Mouse (Mus musculus): ENCODE data around the gene Gm4952.

Gene Gm4952

DNA sequence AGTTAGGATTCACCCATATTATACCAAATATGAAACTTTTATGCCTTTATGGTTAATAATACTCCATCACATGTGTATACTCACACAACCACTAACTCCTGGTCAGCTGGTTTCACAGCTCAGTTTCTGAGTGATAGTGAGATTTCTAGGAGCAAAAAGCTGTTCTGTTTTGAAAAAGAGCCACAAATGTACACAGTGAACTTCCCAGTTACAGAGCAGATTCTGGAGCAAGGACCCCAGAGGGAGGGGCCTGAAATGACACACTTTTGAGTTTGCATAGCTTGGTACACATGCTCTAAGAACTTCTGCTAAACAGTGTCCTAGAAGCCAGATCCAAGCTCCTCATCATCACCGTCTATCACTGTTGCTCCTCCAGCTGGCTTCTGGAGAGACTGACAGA, at the start of gene Gm4952:
TSS of gene Gm4952 (plus strand) at position 301 of the 400 bp plus-strand sequence.
- no peak for DNase-seq (ENCODE audit: low spot score)

- DNase-seq (ENCODE audit: low spot score): no peak
These were observed 49.5 kb upstream of the Gm4952 start for GRCm38 (mm10) chr19:12550005-12550942.

GRCm38 (mm10) chr19:12556293-12556692, 43.5 kb upstream of the Gm4952 start:
- no peak for DNase-seq (ENCODE audit: low spot score)

GRCm38 (mm10) chr19:12558219-12558618, 41.6 kb upstream of the Gm4952 start:
- DNase-seq (ENCODE audit: low spot score): no peak

- no peak for DNase-seq (ENCODE audit: low spot score)
These were observed 35.6 kb upstream of the Gm4952 start for GRCm38 (mm10) chr19:12564197-12564596.

GRCm38 (mm10) chr19:12567011-12567410, 32.8 kb upstream of the Gm4952 start:
- no peak for DNase-seq (ENCODE audit: low spot score)

DNA sequence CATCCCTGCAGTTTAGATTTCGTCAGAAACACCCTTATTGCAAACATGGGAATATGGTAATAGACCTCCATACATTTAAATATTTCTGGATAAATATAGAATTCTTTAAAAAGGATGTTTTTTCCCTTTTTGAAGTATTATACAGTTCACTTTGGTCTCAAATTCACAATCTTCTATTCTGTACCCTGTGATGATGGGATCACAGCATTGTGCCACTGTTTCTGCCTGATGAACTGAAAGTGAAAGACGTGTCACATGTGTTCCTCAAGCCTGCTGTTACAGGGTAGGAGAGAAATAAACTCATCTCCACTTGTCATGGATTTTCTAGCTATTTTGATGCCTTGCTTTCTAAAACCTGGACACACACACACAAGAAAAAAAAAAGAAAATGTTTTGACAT, 28.9 kb upstream of the Gm4952 start:
- DNase-seq (ENCODE audit: low spot score): no peak

DNA sequence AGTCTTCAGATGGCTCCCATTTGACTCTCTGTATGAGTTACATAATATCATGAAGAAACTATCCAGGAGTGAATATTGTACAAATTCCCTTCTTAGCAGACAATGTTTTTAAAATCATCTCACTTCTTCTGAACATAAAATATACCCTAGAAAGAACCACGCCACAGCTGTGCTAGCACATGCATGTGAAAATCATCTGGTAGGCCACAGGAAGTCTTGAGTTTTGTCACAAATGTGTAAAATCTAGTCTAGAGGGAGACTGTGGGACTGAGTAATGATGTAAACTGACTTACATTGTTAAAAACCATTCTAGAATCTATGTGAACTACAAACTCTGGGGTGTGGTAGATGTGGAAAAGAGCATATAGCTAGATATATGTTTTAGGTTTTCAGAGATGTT, 28.1 kb upstream of the Gm4952 start:
- DNase-seq (ENCODE audit: low spot score): no peak

GRCm38 (mm10) chr19:12572614-12573265, 27.0 kb upstream of the Gm4952 start:
- DNase-seq (ENCODE audit: low spot score): no peak

DNA sequence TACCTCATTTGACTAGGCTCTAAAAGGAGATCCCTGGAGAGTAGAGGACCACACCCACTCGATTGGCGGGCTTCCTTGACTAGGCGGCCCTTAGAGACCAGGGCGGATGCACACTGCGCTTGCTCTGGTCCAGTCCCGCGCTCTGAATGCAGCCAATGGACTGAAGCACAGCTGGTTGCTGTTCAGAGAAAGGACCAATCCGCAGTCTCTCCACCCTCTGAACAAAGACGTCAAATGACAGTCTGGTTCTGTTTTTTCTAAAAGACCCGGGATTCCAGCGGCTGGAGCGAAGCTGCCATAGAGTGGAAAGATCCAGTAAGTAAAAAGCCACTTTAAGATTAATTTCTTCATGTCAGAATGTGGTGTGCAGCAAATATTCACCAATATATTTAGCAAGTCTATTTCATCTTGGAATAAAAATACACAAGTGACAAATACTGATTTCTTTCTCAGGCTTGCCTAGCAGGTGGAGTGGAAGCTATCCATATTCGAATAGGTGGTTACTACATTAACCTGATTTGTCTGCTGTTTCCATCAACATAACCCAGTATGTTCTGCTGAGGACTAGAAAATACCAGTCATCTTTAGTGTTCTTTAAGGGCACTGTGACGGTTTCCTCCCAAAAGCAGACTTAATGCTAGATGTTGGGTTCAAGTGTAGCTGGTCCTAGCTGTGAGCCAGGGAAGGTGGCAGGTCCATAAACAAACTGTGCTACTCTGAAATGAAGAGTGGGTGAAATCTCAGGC, 26.3 kb upstream of the Gm4952 start:
- DNase-seq (ENCODE audit: low spot score): peak; percentile 82

- no peak for DNase-seq (ENCODE audit: low spot score)
These were observed 25.8 kb upstream of the Gm4952 start for GRCm38 (mm10) chr19:12574012-12574407.

DNA sequence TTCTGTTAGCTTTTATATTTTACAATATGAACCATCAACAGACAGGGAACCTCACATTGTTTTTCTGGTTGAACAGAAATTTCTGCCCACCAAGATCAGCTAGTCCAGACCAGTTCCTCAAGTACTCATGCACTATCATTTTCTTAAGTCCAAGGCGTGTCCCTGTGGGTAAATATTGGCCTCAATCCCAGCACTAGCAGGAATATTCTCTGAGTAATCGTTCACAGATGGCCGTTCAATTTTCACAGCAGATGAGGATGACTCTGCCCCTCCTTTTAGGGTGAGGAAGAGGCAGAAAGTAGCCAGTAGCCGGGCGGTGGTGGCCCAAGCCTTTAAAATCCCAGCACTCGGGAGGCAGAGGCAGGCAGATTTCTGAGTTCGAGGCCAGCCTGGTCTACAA, 24.7 kb upstream of the Gm4952 start:
- no peak for DNase-seq (ENCODE audit: low spot score)

GRCm38 (mm10) chr19:12575514-12575913, 24.3 kb upstream of the Gm4952 start:
- no peak for DNase-seq (ENCODE audit: low spot score)

DNA sequence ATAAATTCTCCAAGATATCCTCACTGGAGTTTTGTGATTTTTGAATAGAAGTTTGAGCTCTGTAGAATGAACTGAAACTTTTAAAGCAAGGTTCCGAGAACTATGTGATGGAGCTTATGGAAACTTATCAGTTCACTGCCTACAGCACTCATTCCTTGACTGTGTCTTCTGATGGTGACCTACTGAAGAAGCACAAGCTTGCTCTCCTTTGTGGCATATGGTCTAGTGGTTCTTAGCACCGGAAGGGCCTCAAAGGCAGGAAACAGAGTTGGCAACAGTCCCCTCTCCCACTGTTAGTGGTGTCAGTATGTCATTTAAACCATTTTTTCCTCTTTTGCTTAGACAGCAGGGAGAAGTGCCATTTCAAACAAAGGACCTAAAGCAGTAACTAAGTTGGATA, 23.1 kb upstream of the Gm4952 start:
- DNase-seq (ENCODE audit: low spot score): no peak

GRCm38 (mm10) chr19:12585310-12585709, 14.5 kb upstream of the Gm4952 start:
- no peak for DNase-seq (ENCODE audit: low spot score)

DNA sequence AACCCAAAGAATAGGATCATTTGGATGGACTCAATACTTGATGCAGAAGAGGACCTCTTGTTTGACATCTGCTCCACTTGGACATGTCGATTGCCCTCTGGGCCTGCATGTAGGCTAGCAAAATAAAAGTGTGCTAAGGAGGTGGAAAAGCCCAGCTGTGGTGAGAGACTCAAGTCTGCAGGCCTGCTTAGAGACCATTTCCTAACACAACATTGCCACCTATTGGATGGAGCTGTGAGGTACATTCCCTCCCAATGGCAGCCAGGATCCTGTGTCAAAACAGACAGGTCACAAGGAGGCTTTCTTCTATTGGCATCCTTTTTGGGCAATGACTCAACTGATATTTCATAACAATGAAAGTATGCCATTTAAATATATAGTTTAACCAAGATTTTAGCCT, 7.9 kb upstream of the Gm4952 start:
- DNase-seq (ENCODE audit: low spot score): peak; percentile 10

DNA sequence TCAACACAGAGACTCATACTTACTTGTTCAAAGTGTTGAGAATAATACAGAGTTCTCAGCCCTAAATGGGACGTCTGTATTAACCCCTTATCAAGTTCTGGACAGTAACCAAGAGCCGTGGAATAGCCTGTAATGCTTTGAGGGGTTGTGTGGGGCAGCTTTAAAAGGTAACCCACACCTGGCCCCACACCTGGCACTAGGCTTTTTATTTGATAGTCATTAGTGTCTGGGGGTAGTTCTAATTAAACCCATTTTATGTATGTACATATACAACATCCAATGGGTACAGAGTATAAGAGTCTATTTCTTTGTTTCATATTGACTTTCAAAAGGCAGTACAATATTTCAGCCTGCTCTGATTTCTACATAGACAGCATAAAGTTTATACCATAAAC, 4.6 kb upstream of the Gm4952 start:
- DNase-seq (ENCODE audit: low spot score): no peak

DNA sequence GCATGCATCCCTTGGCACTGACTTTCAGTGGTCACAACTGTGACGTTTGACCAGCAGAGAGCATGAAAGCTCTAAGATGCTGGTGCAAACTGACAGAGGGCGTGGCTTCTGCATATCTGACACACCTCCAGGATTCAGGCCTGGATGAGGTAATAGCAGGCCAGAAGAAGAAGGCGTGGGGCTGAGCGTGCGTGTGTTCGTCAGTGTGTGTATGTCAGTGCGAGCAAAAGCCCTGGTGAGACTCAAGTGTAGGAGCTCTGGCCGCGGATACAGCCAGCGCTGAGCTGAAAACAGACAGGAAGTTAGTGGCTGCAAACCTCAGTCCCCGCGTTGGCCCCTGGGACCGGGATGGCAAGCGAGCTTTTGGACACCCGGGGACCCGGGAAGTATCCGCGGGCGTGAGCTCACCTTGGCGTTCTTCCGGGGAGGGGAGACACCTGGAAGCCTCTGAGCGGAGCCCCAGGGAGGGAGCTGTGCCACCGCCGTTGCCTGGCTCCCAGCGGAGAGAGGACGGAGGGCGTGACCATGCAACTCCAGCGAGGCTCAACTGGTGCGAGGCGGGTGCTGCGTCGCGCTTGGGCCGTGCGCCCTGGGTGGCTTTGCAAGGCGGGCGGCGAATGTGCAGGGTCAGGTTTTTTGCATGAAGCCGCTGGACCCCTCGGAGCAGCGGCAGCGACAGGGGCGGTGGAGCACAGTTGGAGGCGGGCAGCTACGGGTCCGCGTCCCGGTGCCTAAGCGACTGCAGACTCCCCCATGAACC, 4.1 kb upstream of the Gm4952 start:
- DNase-seq (ENCODE audit: low spot score): peak; percentile 29

- DNase-seq (ENCODE audit: low spot score): no peak
These were observed 3.3 kb upstream of the Gm4952 start for GRCm38 (mm10) chr19:12596290-12597072.

- no peak for DNase-seq (ENCODE audit: low spot score)
These were observed 2.7 kb upstream of the Gm4952 start for GRCm38 (mm10) chr19:12597073-12597405.

- no peak for DNase-seq (ENCODE audit: low spot score)
These were observed 1.1 kb upstream of the Gm4952 start for GRCm38 (mm10) chr19:12598674-12599073.
